Mouse (Mus musculus) frontal cortex, adult (tissue): ENCODE data around the gene Rad51b.
A peak's percentile ranks its signal among the peaks of the same experiment; 100 is the strongest.

Experiments
- ATAC-seq: cut with Nextera tagmentation; 2 replicates; pipeline ENCODE4 v1.9.2; 2017; ENCODE audit warnings: mild to moderate bottlenecking, moderate library complexity, mixed read lengths; ENCODE audit not compliant: low TSS enrichment

Gene Rad51b

DNA sequence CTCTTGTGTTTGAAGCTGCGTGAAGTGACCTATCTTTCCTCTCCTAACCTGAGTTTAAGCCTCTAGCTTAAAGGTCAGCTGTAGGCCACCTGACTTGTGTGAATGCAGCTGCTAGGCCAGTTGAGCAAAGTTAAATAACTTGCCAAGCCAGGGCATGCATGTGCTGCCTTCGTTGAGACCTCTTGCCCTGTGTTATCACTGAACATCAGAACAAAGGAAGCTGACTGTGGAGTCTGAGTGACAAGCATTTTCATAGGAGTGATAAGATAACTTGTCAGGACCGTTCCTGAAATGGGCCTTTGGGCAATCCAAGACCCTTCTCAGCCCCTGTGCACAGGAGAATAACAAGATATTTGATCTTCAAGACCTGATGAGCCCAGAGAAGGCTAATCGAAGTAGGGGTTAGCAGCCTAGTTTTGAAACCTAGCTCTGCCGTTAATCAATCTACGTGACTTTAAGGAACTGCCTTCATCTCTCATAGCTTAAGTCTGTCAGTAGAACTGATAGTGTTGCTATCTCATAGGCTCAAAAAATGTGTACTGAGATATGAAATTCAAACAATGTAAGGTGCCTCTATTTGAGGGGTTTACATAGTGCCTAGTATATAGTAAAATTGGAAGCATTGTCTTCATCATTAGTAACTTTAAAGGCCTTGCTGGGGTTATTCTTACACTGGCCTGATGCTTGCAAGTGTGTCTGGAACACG is 465.6 kb downstream of the Rad51b start:
- no peak for ATAC-seq

DNA sequence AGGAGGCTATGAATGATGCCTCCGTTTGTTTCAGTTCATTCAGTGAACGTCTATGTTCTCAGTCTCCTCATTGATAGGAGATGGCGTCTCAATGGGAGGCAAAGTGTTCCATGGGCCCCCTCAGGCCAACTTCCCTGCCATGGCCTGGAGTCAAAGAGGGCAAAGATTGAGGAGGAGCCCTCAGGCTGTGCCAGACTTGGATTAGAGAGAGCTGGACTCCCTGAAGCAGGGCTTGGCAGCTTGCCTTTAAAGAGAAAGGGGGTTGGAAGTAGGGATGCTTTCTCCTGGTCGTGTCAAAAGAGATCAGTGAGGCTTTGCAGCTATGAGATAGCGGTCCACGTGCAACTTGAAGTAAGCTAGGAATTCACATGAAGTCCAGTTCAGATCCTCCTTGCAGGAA is 469.0 kb downstream of the Rad51b start:
- no peak for ATAC-seq

DNA sequence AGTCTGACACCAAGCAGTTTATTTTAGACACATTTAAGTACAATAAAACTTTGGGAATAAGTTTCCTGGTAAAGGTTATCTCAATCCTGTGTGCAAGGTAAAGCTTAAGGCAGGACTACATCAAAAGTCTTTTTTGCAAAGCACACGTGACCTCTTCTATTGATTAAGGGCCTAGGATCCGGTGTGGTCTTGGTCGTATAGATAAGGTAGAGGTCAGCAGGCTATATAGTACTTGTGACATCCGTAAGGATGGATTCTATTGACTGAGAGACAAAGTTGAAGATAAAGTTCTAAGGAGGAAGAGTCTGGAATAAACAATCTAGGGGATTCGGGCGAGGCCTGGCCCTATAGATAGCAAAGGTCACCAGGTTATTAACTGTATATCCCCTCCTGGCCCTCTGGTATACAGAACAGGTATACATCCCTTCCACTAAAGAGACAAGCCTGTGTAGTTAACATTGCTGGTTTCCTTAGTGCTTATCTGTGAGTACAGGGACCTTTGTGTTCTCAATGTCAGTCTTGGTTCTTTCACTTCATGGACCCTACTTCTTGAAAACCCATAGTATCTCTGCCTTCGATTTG is 471.8 kb downstream of the Rad51b start:
- no peak for ATAC-seq

- ATAC-seq: no peak
These were observed 472.7 kb downstream of the Rad51b start for GRCm38 (mm10) chr12:79769763-79770162.

- no peak for ATAC-seq
These were observed 474.1 kb downstream of the Rad51b start for GRCm38 (mm10) chr12:79771194-79771593.

GRCm38 (mm10) chr12:79771741-79772140 is 474.7 kb downstream of the Rad51b start:
- peak; percentile 89 for ATAC-seq

GRCm38 (mm10) chr12:79773246-79773645 is 476.2 kb downstream of the Rad51b start:
- ATAC-seq: no peak

GRCm38 (mm10) chr12:79774571-79774970 is 477.5 kb downstream of the Rad51b start:
- ATAC-seq: no peak

DNA sequence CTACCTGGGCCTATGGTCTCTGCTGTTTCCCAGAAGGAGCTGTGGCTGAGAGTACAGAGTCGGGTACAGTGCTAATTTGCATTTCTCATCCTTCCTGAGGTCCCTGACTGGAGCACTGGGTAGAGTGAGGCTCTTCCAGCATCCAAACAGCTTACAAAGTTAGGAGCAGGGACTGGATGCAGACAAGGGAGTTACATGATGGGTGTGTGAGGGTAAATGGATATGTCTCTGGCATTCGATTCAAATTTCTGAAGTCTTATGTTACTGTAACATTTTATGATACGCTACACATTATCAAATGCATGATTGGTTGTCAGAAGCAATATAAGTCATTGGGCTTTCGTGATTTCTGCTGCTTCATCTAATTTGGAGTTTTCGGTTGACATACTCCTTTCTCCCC is 479.7 kb downstream of the Rad51b start:
- ATAC-seq: no peak

- ATAC-seq: no peak
These were observed 483.7 kb downstream of the Rad51b start for GRCm38 (mm10) chr12:79780745-79781144.

DNA sequence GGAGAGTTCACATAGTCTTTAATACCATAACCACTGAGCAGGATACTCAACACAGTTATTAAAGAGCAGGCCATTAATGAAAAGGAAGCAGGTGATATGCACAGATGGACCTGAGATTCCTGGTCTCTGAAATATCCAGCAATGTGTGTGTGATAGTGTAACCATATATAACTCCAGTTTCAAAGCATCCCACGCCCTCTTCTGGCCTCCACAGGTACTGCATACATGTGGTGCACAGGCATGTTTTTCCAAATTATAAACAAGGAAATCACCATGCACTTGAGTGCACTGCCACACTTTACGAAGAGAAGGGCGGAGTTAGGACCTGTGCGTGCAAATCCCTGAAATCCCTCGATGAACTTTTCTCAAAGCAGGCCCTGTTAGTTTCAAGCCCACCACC is 484.7 kb downstream of the Rad51b start:
- no peak for ATAC-seq

DNA sequence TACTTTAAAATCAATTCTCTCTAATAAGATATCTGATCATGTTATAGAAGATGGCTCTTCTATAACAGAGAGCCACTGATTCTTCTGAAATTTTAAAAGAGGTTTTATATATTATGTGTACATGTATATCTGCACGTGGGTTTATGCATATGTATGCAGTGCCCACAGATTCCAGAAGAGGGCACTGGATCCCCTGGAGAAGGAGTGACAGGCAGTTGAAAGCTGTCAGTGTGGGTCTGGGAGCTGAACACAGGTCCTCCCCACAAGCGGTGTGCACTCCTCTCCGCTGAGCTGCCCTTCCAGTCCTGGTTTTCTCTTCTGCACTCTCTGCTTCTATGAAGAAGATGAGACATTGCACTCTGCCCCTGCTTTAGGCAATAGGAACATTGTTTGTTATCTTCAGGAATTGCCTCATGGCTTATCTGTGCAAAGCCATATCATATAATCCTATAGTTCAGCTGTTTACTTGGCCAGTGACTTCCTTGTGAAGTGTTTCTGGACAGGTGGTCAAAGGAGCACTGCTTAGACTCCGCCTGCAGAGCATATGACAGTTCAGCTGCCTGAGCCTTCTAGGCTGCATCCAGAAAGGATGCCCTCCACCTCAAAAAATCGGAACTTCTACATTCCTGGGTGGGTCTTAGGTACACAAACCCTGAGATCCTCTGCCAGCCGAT is 485.5 kb downstream of the Rad51b start:
- ATAC-seq: no peak

GRCm38 (mm10) chr12:79784159-79784558 is 487.1 kb downstream of the Rad51b start:
- ATAC-seq: no peak

DNA sequence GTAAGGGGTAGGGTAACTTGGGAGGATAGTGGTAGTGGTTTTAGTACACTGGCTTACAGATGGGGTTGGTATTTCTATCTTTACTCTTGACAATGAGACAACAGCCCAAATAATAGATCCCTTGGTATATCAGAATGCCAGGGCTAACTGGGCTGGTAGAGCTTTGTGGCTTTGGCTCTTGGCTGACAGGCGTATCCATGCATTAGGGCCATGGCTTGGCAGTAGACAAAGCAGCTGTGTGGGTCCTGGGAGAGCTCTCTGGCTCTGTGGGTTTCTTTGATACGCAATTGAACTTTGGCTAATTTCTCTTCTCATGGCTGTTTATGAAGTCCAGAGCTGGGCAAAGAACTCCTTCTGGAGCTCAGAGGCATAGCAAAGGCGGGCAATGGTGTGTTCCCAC is 488.6 kb downstream of the Rad51b start:
- no peak for ATAC-seq

DNA sequence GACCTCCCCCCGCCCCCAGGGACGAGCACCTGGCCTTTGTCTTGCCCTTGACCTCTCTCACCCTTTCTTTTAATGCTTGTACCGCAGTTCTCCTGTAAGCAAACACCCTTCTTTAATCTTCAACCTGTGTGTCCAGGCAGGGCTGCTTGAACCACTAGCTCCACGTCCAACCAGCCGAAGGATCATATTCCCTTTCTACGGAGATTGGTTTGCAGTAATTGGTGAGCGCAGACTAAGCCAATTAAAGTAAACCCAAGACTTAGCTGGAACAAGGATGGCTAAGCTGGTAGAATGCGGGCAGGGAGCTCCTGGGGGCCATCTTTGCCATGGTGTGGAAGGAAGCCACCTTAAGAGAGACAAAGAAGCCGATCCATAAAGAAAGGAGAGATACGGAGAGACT is 490.5 kb downstream of the Rad51b start:
- no peak for ATAC-seq

GRCm38 (mm10) chr12:79788340-79788739 is 491.3 kb downstream of the Rad51b start:
- no peak for ATAC-seq

DNA sequence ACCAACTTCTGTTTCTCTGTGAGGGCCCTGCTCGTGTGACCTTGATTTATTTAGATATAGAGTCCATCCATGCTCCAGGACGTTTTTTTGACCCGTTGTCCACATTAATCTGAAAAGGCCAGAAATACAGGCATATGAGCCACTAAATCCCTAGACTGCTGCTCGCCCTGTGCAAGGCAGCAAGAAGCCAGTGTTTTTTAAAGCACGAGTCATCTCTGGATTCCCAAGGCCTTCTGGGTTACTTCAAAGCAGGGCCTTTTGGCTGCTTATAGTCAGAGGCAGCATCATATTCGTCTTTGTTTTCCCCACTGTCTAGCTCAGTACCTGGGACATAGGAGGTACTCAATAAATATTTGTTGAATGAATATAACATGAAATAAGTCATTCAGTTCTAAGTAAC is 492.4 kb downstream of the Rad51b start:
- ATAC-seq: no peak

GRCm38 (mm10) chr12:79793382-79793781 is 496.3 kb downstream of the Rad51b start:
- no peak for ATAC-seq

- ATAC-seq: no peak
These were observed 497.7 kb downstream of the Rad51b start for GRCm38 (mm10) chr12:79794802-79795201.

- no peak for ATAC-seq
These were observed 499.2 kb downstream of the Rad51b start for GRCm38 (mm10) chr12:79796260-79796659.

DNA sequence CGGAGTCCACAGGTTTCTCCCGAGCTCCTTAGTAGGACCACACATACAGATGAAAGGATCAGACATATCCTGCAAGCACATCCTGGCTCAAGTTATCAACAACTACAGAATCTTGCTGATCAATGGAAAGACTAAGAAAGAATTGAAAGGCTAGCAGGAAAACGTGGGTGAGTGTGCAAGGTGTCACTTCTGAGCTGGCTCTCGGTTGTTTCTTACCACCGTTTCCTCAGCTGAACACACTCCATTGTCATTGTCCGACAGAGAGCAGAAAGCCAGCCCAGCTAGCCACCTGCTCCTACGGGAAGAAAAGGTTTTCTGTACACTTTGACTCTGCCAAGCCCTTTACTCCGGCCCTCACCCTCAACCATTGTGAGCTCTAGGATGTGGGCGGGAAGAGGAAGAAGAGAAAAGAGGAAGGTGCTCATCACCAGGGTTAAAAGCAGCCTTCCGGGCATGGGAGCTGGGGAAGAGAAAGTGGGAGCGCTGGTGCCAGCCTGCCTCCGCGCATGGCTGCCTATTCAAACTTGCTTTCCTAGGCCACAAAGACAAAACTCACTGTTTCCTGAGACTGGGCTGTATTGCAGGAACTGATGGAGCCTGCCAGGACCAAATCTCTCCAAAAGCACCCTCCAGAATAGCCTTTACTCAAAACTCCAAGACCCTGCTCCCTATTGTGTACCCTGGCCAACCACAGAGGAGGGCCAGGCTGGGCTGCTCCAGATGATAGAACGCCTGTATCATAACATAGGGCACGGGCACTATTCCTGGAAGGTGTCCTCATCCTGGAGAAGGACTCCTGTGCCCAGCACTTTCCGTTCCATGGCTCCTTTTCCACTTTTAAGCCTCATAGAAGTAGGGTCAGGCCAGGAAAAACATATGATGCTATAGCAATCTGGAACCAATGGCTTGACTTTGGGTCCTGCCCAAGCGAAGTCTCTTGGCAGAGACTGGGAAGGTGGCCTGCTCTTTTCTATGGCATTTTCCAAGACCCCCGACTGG is 500.0 kb downstream of the Rad51b start:
- ATAC-seq: no peak

DNA sequence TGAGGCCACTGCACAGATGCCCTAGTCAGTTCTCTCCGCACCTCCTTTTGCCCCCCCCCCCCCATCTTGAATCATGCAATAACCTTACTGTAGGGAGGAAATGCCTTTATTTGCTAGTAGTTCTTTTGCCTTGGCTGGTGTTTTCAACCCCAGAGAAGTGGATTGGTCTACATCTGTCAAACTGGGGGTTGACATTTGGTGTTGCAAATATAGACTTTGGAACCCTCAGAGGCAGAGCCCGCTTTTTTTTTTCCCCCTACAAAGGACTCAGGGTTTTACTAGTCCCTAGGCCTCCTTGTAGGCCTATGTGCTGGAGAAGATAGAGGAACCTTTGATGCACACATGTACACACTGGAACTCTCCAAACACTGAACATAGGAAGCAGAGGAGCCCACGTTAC is 501.4 kb downstream of the Rad51b start:
- no peak for ATAC-seq
